In the genomic region with DNA sequence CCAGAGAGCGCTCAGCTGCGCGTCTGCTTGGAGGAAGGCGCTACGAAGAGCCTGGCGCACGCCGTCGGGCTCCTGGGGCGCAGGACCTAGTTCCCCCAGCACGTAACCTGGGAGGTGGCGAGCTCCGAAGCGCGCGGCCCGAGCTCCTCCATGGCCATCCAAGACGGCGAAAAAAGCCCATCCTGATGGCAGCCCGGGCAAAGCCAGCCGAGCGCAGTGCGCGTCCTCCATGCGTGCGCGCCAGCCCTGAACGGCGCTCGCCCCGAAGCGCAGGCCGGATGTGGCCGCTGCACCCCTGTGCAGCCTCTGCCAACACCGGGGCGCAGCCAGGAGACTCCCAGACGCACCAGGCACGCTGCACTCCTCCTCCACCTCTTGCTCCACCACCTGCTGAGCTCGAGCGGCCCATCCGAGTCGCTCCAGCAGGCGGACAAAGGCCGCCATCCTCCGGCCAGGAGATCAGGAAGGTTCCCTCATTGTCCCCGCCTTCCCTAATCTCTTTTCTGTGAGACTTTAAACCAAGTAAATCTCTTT, we compare ENCODE assay signal across 8 mouse cellular contexts. TPM values are rescaled to one million over a fixed set of nuclear protein-coding genes. Genes with fewer than 3 reads are reported as not detected.
A peak's percentile ranks its signal among the peaks of the same experiment; 100 is the strongest.
DNase-seq lines count a peak whose midpoint lies in the region; ATAC-seq and TF ChIP-seq lines count a peak whose summit lies in the region.

A gene (minus strand): TSS at position 484 of the 534 bp plus-strand sequence.

- no peaks in the 10 kb centered on the region for H3K9me3 ChIP-seq in embryonic facial prominence, embryonic 15.5 days (replicated peaks)
- H3K9me3 ChIP-seq in limb, embryonic 14.5 days (ENCODE audit: control insufficient read depth, low read length): no peaks in the 10 kb centered on the region

- H3K4me2 ChIP-seq in embryonic facial prominence, embryonic 15.5 days (replicated peaks): peak within 1 kb of the TSS; percentile 40
- H3K4me2 ChIP-seq in limb, embryonic 14.5 days (replicated peaks; ENCODE audit: low read depth, low read length, severe bottlenecking): peak within 1 kb of the TSS; percentile 25; the same call in 1 of the 2 replicates

- no peak for TF ChIP-seq POLR2A in limb, embryonic 14.5 days (IDR thresholded peaks at IDR 0.05; ENCODE audit: borderline replicate concordance, extremely low read depth, insufficient read depth, insufficient read length)

- intact Hi-C loops in left cerebral cortex, adult 2 months (cut with DNase I): no loop called here
- intact Hi-C loops in left cerebral cortex, postnatal 25 days (cut with DNase I): no loop called here

- peaks cover 24% of the 10 kb centered on the region for H3K4me1 ChIP-seq in embryonic facial prominence, embryonic 15.5 days
- H3K4me1 ChIP-seq in limb, embryonic 14.5 days (ENCODE audit: control insufficient read depth, insufficient read depth, low read length): peaks cover 5% of the 10 kb centered on the region; the same call in 1 of the 2 replicates

- no peaks in the 10 kb centered on the region for H3K36me3 ChIP-seq in embryonic facial prominence, embryonic 15.5 days
- H3K36me3 ChIP-seq in limb, embryonic 14.5 days (ENCODE audit: control insufficient read depth, insufficient read depth, low read length): no peaks in the 10 kb centered on the region

- H3K4me3 ChIP-seq in left cerebral cortex, adult 2 months: peak within 1 kb of the TSS; percentile 28; the same call in 1 of the 2 replicates
- peak within 1 kb of the TSS; percentile 29 for H3K4me3 ChIP-seq in embryonic facial prominence, embryonic 15.5 days (replicated peaks)
- H3K4me3 ChIP-seq in limb, embryonic 14.5 days (replicated peaks; ENCODE audit: low read length): peak within 1 kb of the TSS; percentile 19

- under 1% methylated on average over 46 of the region's 46 CpGs for WGBS in embryonic facial prominence, embryonic 15.5 days
- 2% methylated on average over 35 of the region's 46 CpGs for WGBS in limb, embryonic 14.5 days

- TF ChIP-seq CTCF in left cerebral cortex, adult 2 months (IDR thresholded peaks at IDR 0.05): no peak; the same call in 1 of the 2 replicates

- H3K27me3 ChIP-seq in embryonic facial prominence, embryonic 15.5 days: peaks cover 54% of the 10 kb centered on the region
- peaks cover 37% of the 10 kb centered on the region for H3K27me3 ChIP-seq in limb, embryonic 14.5 days (ENCODE audit: control insufficient read depth, insufficient read depth, low read length)

- DNase-seq in left cerebral cortex, adult 2 months (ENCODE audit: extremely low spot score in 1 of 2, low spot score in 2 of 2): no peak
- no peak for DNase-seq in left cerebral cortex, postnatal 25 days (ENCODE audit: low spot score in 2 of 2)
- DNase-seq in limb, embryonic 14.5 days (ENCODE audit: low spot score): no peak
- DNase-seq in retina, embryonic 14.5 days (ENCODE audit: low spot score): peak; percentile 31
- DNase-seq in spleen, adult 12 weeks (ENCODE audit: low spot score): no peak
- DNase-seq in adrenal gland, postnatal 14 days: no peak
- no peak for DNase-seq in lung, postnatal 25 days (ENCODE audit: low spot score)

- no peak within 1 kb of the TSS for H3K9ac ChIP-seq in embryonic facial prominence, embryonic 15.5 days
- H3K9ac ChIP-seq in limb, embryonic 14.5 days (ENCODE audit: low read depth, low read length, severe bottlenecking): no peak within 1 kb of the TSS

- ATAC-seq in embryonic facial prominence, embryonic 15.5 days (ENCODE audit: insufficient number of reproducible peaks, low FRiP score, low TSS enrichment, low read depth): no peak
- no peak for ATAC-seq in limb, embryonic 14.5 days (ENCODE audit: low FRiP score, low read depth)

- H3K27ac ChIP-seq in left cerebral cortex, adult 2 months: no peak within 1 kb of the TSS
- H3K27ac ChIP-seq in embryonic facial prominence, embryonic 15.5 days (replicated peaks): no peak within 1 kb of the TSS
- H3K27ac ChIP-seq in limb, embryonic 14.5 days (replicated peaks; ENCODE audit: low read depth, low read length): no peak within 1 kb of the TSS

RNA-seq across cellular contexts. Expression of the gene that starts here (rescaled TPM):
- not detected for total RNA-seq in left cerebral cortex, adult 2 months (2021)
- total RNA-seq in left cerebral cortex, postnatal 25 days (2021): under 1 TPM in 1 of 2 experiments, not detected in 1; 0.55 TPM
- 0.14 and 0.41 TPM in 2 replicates for polyA plus RNA-seq in embryonic facial prominence, embryonic 15.5 days (2015; fragmentation: Nextera tagmentation; extraction: Ambion mirVana)
- polyA plus RNA-seq in limb, embryonic 14.5 days (2012; rRNA removed): not detected in 2 replicates
- polyA plus RNA-seq in limb, embryonic 14.5 days (2014; fragmentation: Nextera tagmentation; extraction: Ambion mirVana): not detected in 2 replicates
- total RNA-seq in adrenal gland, postnatal 14 days (2021): 0.19 TPM in 1 of 2 replicates, not detected in the other
